Mouse (Mus musculus) lung, adult 18-20 months (tissue): ENCODE results near the gene Tnfaip1.
"Not testable (repeated sequence)": the region's sequence is repeated elsewhere in the genome, so short reads cannot be mapped to it uniquely, and the experiment has no call there.

Experiments used
- DNase-seq, 2 experiments: peaks; one replicate each; pipeline ENCODE4 v3.0.0; 2022; ENCODE audit warnings: mixed read lengths in 2 of 2

The Tnfaip1 gene

GRCm38 (mm10) chr11:78536690-78537084 is 555 bp upstream of the Tnfaip1 start:
- no peak for DNase-seq

GRCm38 (mm10) chr11:78535376-78536079 is 604 bp downstream of the Tnfaip1 start:
- peak; percentile 63 to 85 for DNase-seq

GRCm38 (mm10) chr11:78534516-78534915 is 1.6 kb downstream of the Tnfaip1 start:
- DNase-seq: no peak

GRCm38 (mm10) chr11:78531515-78531914 is 4.6 kb downstream of the Tnfaip1 start:
- not testable (repeated sequence) for DNase-seq

GRCm38 (mm10) chr11:78531046-78531445 is 5.1 kb downstream of the Tnfaip1 start:
- DNase-seq: peak in 1 of 2 experiments; percentile 33

DNA sequence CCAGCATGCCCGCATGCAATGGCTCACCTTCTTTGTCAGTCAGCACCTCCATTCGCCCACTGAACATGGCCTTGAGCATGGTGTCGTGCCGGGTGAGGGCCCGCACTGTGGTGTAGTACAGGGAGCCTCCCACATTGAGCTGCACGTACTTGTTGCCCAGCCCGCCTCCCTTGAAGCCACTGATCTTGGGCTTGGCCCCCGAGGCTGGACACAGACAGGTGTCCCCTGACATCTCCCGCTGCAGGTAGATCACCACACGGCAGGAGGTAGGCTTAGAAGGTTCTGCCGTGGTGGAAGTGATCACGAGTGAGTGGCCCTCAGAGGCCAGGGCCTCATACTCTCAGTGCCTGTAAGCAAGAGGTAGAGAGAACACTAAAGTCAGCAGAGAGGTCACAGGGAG is 6.1 kb downstream of the Tnfaip1 start:
- no peak for DNase-seq

GRCm38 (mm10) chr11:78528714-78529113 is 7.4 kb downstream of the Tnfaip1 start:
- no peak for DNase-seq

DNA sequence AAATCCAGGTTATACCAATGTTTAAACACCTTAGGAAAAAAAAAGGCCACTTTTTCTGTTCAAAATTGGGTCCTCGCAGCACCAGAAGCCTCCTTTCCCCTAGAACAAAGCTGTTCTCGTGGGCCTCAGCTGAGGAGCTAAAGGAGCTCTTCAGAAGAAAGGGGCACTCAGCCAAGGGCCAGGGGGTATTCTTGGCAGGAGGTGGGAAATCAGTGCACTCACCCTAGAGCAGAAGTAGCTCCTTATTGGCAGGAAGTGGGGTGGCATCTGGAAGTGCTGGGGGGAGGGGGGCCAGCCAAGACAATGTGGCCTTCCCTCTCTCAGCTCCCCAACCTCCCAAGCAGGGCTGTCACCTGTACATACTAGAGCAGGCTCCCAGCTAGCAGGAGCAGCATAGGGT is 11.3 kb downstream of the Tnfaip1 start:
- peak; percentile 60 to 72 for DNase-seq

- peak; percentile 75 to 84 for DNase-seq
Measured at GRCm38 (mm10) chr11:78523241-78523955, 12.7 kb downstream of the Tnfaip1 start.

DNA sequence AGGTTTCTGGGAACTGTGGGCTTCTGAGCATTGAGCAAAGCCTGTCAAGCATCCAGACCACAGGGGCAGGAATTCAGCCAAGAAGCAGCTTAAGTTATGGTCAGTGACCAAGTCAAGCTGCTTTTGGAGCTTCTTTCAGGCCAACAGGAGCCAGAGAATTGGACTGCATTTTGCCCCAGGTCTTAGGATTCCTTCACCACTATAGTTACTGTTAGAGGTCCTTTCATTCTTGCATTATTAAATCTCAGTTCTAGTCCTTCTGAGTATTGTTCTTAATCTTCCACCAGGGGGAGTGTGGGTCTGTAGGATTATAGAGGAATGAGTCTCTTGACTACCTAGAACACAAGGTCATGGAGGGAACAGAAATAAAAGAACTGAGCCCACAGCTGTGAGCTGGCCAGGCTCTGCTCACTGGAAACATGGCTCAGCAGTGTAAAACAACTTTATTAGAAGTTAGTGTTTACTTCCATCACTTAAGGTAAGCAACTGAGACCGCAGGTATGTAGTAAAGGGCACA is 13.6 kb downstream of the Tnfaip1 start:
- peak; percentile 44 to 51 for DNase-seq

GRCm38 (mm10) chr11:78521880-78522279 is 14.3 kb downstream of the Tnfaip1 start:
- no peak for DNase-seq

DNA sequence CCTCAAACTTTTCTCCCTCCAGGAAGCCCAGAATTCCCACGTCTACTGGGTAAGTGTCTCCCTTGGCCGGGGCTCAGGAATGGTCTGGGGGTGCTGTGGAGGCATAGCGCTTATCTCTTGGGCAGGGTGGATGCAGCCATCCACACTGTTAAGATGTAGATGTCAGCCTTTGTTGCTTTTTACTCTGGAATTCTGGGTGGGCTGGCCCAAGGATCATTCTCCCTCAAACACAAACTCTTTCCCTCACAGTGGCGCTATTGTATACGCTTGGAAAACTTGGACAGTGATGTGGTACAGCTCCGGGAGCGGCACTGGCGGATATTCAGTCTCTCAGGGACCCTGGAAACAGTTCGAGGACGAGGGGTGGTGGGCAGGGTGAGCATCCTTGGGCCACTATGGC is 17.2 kb downstream of the Tnfaip1 start:
- no peak for DNase-seq

- no peak for DNase-seq
Measured at GRCm38 (mm10) chr11:78515549-78516325, 20.4 kb downstream of the Tnfaip1 start.

DNA sequence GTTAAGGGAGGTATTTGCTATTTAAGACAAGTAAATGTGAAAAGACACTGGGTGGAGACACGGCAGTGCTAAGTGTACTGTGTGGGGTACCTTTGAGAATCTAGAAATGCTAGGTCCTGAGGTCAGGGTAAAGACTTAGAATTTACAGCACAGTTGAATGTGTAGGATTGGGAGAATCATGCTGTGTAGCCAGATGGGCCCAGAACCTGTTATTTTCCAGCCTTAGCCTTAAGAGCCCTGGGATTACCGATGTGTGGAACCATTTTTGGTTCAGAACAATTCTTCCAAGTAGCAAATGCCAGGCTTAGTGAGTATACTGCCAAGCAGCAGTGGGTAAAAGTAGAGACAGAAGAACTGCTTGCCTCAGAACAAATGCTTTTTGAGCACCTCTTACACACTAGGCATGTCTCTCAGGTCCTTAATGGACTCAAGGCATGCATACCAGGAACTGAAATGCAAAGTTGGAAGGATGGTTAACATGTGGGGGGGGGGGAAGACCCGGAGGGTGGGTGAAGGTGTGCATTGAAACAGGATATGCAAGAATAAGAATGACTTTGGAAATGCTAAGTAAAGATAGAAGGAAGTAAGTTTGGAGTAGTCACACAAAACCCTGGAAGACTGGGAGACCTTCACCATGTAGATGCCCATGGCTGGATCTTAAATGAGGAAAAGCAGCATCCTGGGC is 22.9 kb downstream of the Tnfaip1 start:
- DNase-seq: no peak

- DNase-seq: peak; percentile 88 to 92
Measured at GRCm38 (mm10) chr11:78512025-78512957, 23.8 kb downstream of the Tnfaip1 start, which contains the start of the genes Tmem199 and Poldip2. TSS of gene Tmem199 (minus strand) at chr11:78512172. TSS of gene Poldip2 (plus strand) at chr11:78512193.

DNA sequence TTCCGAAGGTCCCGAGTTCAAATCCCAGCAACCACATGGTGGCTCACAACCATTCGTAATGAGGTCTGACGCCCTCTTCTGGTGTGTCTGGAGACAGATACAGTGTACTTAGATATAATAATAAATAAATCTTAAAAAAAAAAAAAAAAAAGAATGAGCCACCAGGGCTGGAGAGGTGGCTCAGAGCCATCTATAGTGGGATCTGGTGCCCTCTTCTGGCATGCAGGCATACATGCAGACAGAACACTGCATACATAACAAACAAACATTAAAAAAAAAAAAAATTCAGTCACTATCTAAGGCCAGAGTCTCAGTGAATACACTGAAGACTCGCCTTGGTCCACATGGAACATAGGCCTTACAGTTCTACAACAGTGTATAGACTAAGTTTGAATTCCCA is 27.0 kb downstream of the Tnfaip1 start:
- DNase-seq: no peak

DNA sequence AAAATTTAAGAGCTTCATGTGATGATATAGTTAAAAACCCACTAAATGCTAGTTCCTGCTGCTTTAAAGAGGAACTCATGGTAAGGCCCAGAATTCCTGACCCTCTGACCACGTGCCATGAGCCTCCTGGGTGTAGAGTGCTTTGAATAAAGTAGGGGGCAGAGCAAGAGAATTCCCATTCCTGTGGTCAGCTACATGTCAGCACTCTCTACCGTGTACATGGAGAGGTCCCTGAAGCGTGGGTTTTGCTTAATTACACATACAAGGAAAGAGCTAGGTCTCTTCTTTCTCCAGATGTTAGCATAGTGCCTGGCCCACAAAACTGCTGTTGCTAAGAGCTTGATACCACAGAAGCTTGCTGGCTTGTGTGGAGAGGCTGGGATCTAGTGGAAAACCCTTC is 30.7 kb downstream of the Tnfaip1 start:
- no peak for DNase-seq

GRCm38 (mm10) chr11:78502909-78503650 is 33.1 kb downstream of the Tnfaip1 start, which contains the start of gene Sebox:
TSS of gene Sebox (plus strand) at chr11:78503447.
- DNase-seq: no peak

DNA sequence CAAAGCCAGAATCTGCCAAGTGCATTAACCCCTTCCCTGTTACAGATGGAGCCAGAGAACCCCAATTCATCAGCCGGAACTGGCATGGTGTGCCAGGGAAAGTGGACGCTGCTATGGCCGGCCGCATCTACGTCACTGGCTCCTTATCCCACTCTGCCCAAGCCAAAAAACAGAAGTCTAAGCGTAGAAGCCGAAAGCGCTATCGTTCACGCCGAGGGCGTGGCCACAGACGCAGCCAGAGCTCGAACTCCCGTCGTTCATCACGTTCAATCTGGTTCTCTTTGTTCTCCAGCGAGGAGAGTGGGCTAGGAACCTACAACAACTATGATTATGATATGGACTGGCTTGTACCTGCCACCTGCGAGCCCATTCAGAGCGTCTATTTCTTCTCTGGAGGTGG is 34.6 kb downstream of the Tnfaip1 start:
- no peak for DNase-seq

DNA sequence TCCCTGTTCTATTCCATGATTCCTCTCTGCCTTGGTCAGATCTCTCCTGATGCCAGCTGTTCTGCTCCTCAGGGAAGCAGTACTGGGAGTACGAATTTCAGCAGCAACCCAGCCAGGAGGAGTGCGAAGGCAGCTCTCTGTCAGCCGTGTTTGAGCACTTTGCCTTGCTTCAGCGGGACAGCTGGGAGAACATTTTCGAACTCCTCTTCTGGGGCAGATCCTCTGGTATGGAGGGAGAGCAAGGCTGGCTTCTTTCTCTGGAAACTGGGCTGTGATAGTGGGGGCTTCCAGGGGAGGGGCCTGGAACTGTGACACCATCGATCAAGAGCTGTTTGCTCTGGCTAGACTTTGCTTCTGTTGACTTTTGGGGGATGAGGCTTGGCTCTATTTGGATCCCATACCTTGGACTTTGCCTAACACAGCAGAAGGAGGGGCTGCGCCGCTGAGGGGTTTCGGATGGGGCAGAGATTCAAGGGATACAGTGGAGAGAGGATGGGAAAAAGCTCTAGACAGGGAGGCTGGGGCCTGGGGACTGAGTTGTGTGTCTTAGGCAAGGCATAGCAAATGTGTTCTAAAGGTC is 35.4 kb downstream of the Tnfaip1 start:
- DNase-seq: no peak
